Mouse (Mus musculus) MEL (cell line): ENCODE results near the gene Nlrp4a.
"Not testable (repeated sequence)": the region's sequence is repeated elsewhere in the genome, so short reads cannot be mapped to it uniquely, and the experiment has no call there.

Experiments
- CHD1 ChIP-seq: IDR thresholded peaks from 2 replicates; pipeline ENCODE4 v1.6.1; 2012; ENCODE audit warnings: low read depth, mild to moderate bottlenecking, inconsistent platforms, low read length, improper control_type of control experiment
- CTCF ChIP-seq, 3 experiments: IDR thresholded peaks in 2 of 3; conservative IDR thresholded peaks in 1 of 3; 2 replicates each; pipeline ENCODE4 v1.5.1; 2011 to 2012; ENCODE audit warnings: low read length in 3 of 3, low read depth in 2 of 3, mild to moderate bottlenecking in 2 of 3, improper control_type of control experiment in 1 of 3, inconsistent platforms in 1 of 3, mixed read lengths in 1 of 3, moderate library complexity in 1 of 3; ENCODE audit not compliant: control insufficient read depth in 1 of 3, insufficient read depth in 1 of 3, poor library complexity in 1 of 3, severe bottlenecking in 1 of 3
- EP300 ChIP-seq, 2 experiments: IDR thresholded peaks; 2 replicates each; pipeline ENCODE4 v1.6.1; 2011; ENCODE audit warnings: improper control_type of control experiment in 2 of 2, low read length in 2 of 2, low read depth in 1 of 2, mild to moderate bottlenecking in 1 of 2
- HCFC1 ChIP-seq: IDR thresholded peaks from 2 replicates; pipeline ENCODE4 v1.6.1; 2012; ENCODE audit warnings: low read depth, mild to moderate bottlenecking, inconsistent platforms, low read length, improper control_type of control experiment, moderate library complexity
- MAX ChIP-seq: IDR thresholded peaks from 2 replicates; pipeline ENCODE4 v1.6.1; 2011; ENCODE audit warnings: low read length, improper control_type of control experiment
- NRF1 ChIP-seq: IDR thresholded peaks from 2 replicates; pipeline ENCODE4 v1.6.1; 2014; ENCODE audit warnings: low read depth, mild to moderate bottlenecking, inconsistent platforms, low read length, improper control_type of control experiment, moderate library complexity; ENCODE audit not compliant: poor library complexity, insufficient read depth, severe bottlenecking
- POLR2A ChIP-seq, 2 experiments: IDR thresholded peaks; 2 replicates each; pipeline ENCODE4 v1.6.1; 2011 to 2012; ENCODE audit warnings: low read length in 2 of 2, mild to moderate bottlenecking in 2 of 2, control low read depth in 1 of 2, improper control_type of control experiment in 1 of 2, low read depth in 1 of 2, moderate library complexity in 1 of 2; ENCODE audit not compliant: control insufficient read depth in 1 of 2, insufficient read depth in 1 of 2, poor library complexity in 1 of 2
- POLR2AphosphoS2 ChIP-seq: IDR thresholded peaks from 2 replicates; pipeline ENCODE4 v1.6.1; 2011; ENCODE audit warnings: low read length, improper control_type of control experiment
- SIN3A ChIP-seq: IDR thresholded peaks from 2 replicates; pipeline ENCODE4 v1.6.1; 2012; ENCODE audit warnings: low read length, improper control_type of control experiment, inconsistent platforms
- TAL1 ChIP-seq: IDR thresholded peaks from 2 replicates; pipeline ENCODE4 v1.6.1; 2012; ENCODE audit warnings: mild to moderate bottlenecking, inconsistent platforms, low read length, moderate library complexity, mixed read lengths
- TCF12 ChIP-seq: IDR thresholded peaks from 2 replicates; pipeline ENCODE4 v1.6.1; 2014; ENCODE audit warnings: low read depth, mild to moderate bottlenecking, inconsistent platforms, low read length, improper control_type of control experiment, moderate library complexity
- UBTF ChIP-seq: IDR thresholded peaks from 2 replicates; pipeline ENCODE4 v1.6.1; 2012; ENCODE audit warnings: low read depth, mild to moderate bottlenecking, inconsistent platforms, low read length, improper control_type of control experiment, moderate library complexity, borderline replicate concordance; ENCODE audit not compliant: insufficient read depth
- ZC3H11A ChIP-seq: IDR thresholded peaks from 2 replicates; pipeline ENCODE4 v1.6.1; 2012; ENCODE audit warnings: low read depth, mild to moderate bottlenecking, inconsistent platforms, low read length, improper control_type of control experiment

DNA sequence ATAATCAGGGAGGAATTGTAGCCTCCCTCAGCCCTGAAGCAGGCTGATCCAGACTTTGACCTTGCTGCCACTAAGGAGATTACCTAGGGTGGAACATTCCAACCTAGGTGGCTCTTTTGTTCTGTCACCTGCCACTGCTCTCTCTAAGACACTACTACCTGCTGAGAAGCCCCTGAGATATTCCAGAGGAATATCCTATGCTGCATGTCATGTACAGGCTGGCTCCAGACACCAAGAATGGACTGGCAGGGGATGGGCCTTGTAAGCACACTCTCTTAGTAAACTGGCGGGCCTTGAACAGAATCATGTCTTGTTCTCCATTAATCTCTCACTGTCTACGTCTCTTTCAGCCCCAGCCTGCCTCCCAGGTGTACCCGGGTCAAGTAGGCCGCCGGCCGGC is 43.1 kb upstream of the Nlrp4a start:
- TF ChIP-seq TCF12; CTCF (IDR thresholded peaks at IDR 0.05 in 2 of 3, conservative IDR thresholded peaks at IDR 0.05 in 1 of 3; ENCODE audit: control insufficient read depth in 1 of 3, insufficient read depth in 1 of 3, low read depth in 2 of 3, low read length in 3 of 3, poor library complexity in 1 of 3, severe bottlenecking in 1 of 3); POLR2AphosphoS2; HCFC1; TAL1; EP300 (IDR thresholded peaks at IDR 0.05; ENCODE audit: low read depth in 1 of 2, low read length in 2 of 2); POLR2A (IDR thresholded peaks at IDR 0.05; ENCODE audit: control insufficient read depth in 1 of 2, insufficient read depth in 1 of 2, low read depth in 1 of 2, low read length in 2 of 2, poor library complexity in 1 of 2); UBTF; CHD1; MAX; ZC3H11A; NRF1; SIN3A: not testable (repeated sequence)
